In genomic region chr10:93846706-93847105, GRCm38 (mm10) we compare ENCODE assay signal across 27 mouse cellular contexts. TPM values are rescaled to one million over a fixed set of nuclear protein-coding genes. Genes with fewer than 3 reads are reported as not detected.
"Had no signal": no experiment of that assay in that cellular context is flagged by ENCODE, and none has a peak within 500 bp of the region (broad histone marks: within the 10 kb centered on the region; RNA-seq: fewer than 3 reads in every experiment).

No protein-coding gene starts in this region.

- H3K4me2 ChIP-seq: limb, embryonic 13.5 days; liver, embryonic 12.5 days; liver, embryonic 15.5 days; lung, embryonic 15.5 days; midbrain, embryonic 13.5 days; neural tube, embryonic 12.5 days; neural tube, embryonic 15.5 days had no signal

- DNase-seq: kidney, adult 9 months; kidney, postnatal 14 days; layer of hippocampus, adult 9-11 months; liver; lung, adult 18-20 months; lung, postnatal 10 days; lung, postnatal 36 days; right cerebral cortex, adult 18-20 months; right cerebral cortex, postnatal 14 days; right cerebral cortex, postnatal 4 days; thymus, adult 18-20 months; thymus, postnatal 36 days had no signal

- H3K9ac ChIP-seq: limb, embryonic 13.5 days; liver, embryonic 12.5 days; liver, embryonic 15.5 days; lung, embryonic 15.5 days; midbrain, embryonic 13.5 days; neural tube, embryonic 12.5 days; neural tube, embryonic 15.5 days had no signal

- ATAC-seq: liver, embryonic 12.5 days; midbrain, embryonic 13.5 days; midbrain, embryonic 16.5 days had no signal

- H3K27me3 ChIP-seq: limb, embryonic 13.5 days; liver, embryonic 12.5 days; liver, embryonic 15.5 days; lung, embryonic 15.5 days; midbrain, embryonic 13.5 days; neural tube, embryonic 12.5 days; neural tube, embryonic 15.5 days had no signal

- H3K4me1 ChIP-seq: limb, embryonic 10.5 days; limb, embryonic 13.5 days; liver, embryonic 12.5 days; liver, embryonic 15.5 days; lung, embryonic 15.5 days; megakaryocyte, embryonic 14.5 days; midbrain, embryonic 10.5 days; midbrain, embryonic 13.5 days; neural tube, embryonic 12.5 days; neural tube, embryonic 15.5 days had no signal

- H3K36me3 ChIP-seq: liver, embryonic 15.5 days; lung, embryonic 15.5 days; neural tube, embryonic 15.5 days had no signal

- H3K4me3 ChIP-seq: layer of hippocampus, adult 2 months; limb, embryonic 10.5 days; limb, embryonic 13.5 days; liver, embryonic 12.5 days; liver, embryonic 15.5 days; lung, embryonic 15.5 days; megakaryocyte, embryonic 14.5 days; midbrain, embryonic 10.5 days; midbrain, embryonic 13.5 days; myocyte; neural tube, embryonic 12.5 days; neural tube, embryonic 15.5 days had no signal

- H3K9me3 ChIP-seq: limb, embryonic 10.5 days; liver, embryonic 15.5 days; lung, embryonic 15.5 days; neural tube, embryonic 15.5 days had no signal

- H3K27ac ChIP-seq: layer of hippocampus, adult 2 months; limb, embryonic 10.5 days; limb, embryonic 13.5 days; liver, embryonic 12.5 days; liver, embryonic 15.5 days; lung, embryonic 15.5 days; midbrain, embryonic 10.5 days; midbrain, embryonic 13.5 days; neural tube, embryonic 12.5 days; neural tube, embryonic 15.5 days; stomach, postnatal 0 days had no signal

RNA-seq across cellular contexts. Expression of gene Usp44, which starts 15.4 kb away (rescaled TPM):
- polyA plus RNA-seq: stomach, postnatal 0 days; urinary bladder, adult 2 months had no signal
